Mouse (Mus musculus): ENCODE results near the gene Ttc25.

DNA sequence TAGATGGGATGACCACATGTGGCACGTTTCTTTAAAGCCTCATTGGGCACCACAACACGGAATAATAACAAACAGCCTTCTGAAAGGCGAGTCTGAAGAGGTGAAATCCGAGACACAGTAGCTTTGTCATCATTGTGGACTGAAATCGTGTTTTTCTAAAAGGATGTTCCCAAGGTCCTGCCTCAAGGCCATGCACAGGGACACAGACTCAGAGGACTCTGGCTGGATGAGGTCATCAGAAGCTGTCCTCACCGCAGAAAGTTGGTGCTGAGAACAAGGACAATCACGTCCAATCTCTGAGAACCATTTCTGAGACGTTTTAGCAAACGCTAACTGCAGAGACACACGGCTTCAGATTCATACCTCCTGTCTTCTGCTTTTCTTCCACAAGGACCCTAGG lies 31.7 kb upstream of the Ttc25 start:
- TF ChIP-seq POLR2A (IDR thresholded peaks at IDR 0.05; ENCODE audit: borderline replicate concordance, insufficient read depth, low read length), result no peak
- TF ChIP-seq CTCF (IDR thresholded peaks at IDR 0.05; ENCODE audit: borderline replicate concordance, insufficient read depth, low read depth, low read length), result no peak
